Mouse (Mus musculus) limb, embryonic 11.5 days (tissue): ENCODE data around the gene Lclat1. TPM values are rescaled to one million over a fixed set of nuclear protein-coding genes. Genes with fewer than 3 reads are reported as not detected.
A peak's percentile ranks its signal among the peaks of the same experiment; 100 is the strongest.

Experiments
- ATAC-seq: fragments of 200-750 bp; cut with Nextera tagmentation; 2 replicates; pipeline ENCODE4 v1.8.0; 2017; ENCODE audit warnings: low read depth; ENCODE audit not compliant: insufficient number of reproducible peaks, low FRiP score, low TSS enrichment
- DNase-seq: peaks from one replicate; pipeline ENCODE4 v3.0.0-alpha.2; 2015; ENCODE audit warnings: low spot score
- H3K27ac ChIP-seq: fragments of 300-500 bp; sonication (generic); replicated peaks from 2 replicates; pipeline ENCODE4 v1.5.1; 2014; ENCODE audit warnings: low read depth, mild to moderate bottlenecking, low read length
- H3K27me3 ChIP-seq: fragments of 300-500 bp; sonication (generic); 2 replicates; pipeline ENCODE4 v1.6.1; 2014; ENCODE audit warnings: mild to moderate bottlenecking, low read length, mixed read lengths; ENCODE audit not compliant: control insufficient read depth, insufficient read depth
- H3K36me3 ChIP-seq: fragments of 300-500 bp; sonication (generic); 2 replicates; pipeline ENCODE4 v1.6.1; 2014; ENCODE audit warnings: mild to moderate bottlenecking, low read length, moderate library complexity, mixed read lengths; ENCODE audit not compliant: control insufficient read depth, insufficient read depth
- H3K4me1 ChIP-seq: fragments of 300-500 bp; sonication (generic); 2 replicates; pipeline ENCODE4 v1.6.1; 2014; ENCODE audit warnings: low read length, mixed read lengths; ENCODE audit not compliant: control insufficient read depth, insufficient read depth
- H3K4me2 ChIP-seq: fragments of 300-500 bp; sonication (generic); 2 replicates; pipeline ENCODE4 v1.6.1; 2014; ENCODE audit warnings: low read depth, mild to moderate bottlenecking, moderate library complexity; ENCODE audit not compliant: severe bottlenecking
- H3K4me3 ChIP-seq: fragments of 300-500 bp; sonication (generic); 2 replicates; pipeline ENCODE4 v1.5.1; 2014; ENCODE audit warnings: low read depth, low read length
- H3K9ac ChIP-seq: fragments of 300-500 bp; sonication (generic); 2 replicates; pipeline ENCODE4 v1.6.1; 2014; ENCODE audit warnings: mild to moderate bottlenecking, low read length
- H3K9me3 ChIP-seq: fragments of 300-500 bp; sonication (generic); 2 replicates; pipeline ENCODE4 v1.6.1; 2016; ENCODE audit warnings: low read length; ENCODE audit not compliant: control insufficient read depth
- WGBS: fragments of 180-500 bp; shearing (Covaris S2); extraction: QIAGEN DNeasy Blood & Tissue Kit; methylation state at CpG from one replicate; pipeline ENCODE4 v1.1.7; 2014; 5-methylcytosine and 5-hydroxymethylcytosine counted together
- polyA plus RNA-seq: library from polyadenylated mRNA; unstranded; fragments of >200 nt; fragmentation: Nextera tagmentation; extraction: Ambion mirVana; gene quantifications from 2 replicates; pipeline ENCODE4 v1.2.1, GENCODE M21; 2014

Lclat1 gene
- polyA plus RNA-seq, 1 experiment from 2014 or later: 18.5 TPM

DNA sequence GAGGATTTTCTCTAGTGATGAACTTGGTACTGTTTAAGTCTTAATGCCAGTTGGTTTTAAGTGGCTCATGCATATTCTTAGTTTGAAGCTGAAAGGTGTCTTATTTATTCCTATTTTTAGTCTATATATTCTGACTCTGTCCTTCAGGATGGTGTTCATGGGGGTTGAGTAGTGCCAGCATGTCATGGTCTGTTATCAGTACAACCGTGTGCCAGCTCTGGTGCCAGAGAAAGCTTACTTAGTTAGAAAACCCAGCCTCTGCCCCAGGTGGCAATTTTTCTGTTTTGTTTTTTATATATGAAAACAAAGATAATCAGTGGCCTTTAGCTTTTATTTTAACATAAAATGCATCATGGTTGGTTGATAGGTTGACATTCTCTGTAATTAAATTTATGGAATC, 126.2 kb downstream of the Lclat1 start:
- H3K27ac ChIP-seq: no peak overlapping the region
- H3K9ac ChIP-seq: no peak overlapping the region
- DNase-seq (no peak), ATAC-seq (no peak)
- H3K9me3 ChIP-seq: no peaks in the 10 kb centered on the region
- no peaks in the 10 kb centered on the region for H3K27me3 ChIP-seq
- WGBS: 96% methylated on average over 1 of the region's 1 CpGs
- H3K4me1 ChIP-seq: no peaks in the 10 kb centered on the region
- no peak overlapping the region for H3K4me2 ChIP-seq
- no peaks in the 10 kb centered on the region for H3K36me3 ChIP-seq
- no peak overlapping the region for H3K4me3 ChIP-seq

DNA sequence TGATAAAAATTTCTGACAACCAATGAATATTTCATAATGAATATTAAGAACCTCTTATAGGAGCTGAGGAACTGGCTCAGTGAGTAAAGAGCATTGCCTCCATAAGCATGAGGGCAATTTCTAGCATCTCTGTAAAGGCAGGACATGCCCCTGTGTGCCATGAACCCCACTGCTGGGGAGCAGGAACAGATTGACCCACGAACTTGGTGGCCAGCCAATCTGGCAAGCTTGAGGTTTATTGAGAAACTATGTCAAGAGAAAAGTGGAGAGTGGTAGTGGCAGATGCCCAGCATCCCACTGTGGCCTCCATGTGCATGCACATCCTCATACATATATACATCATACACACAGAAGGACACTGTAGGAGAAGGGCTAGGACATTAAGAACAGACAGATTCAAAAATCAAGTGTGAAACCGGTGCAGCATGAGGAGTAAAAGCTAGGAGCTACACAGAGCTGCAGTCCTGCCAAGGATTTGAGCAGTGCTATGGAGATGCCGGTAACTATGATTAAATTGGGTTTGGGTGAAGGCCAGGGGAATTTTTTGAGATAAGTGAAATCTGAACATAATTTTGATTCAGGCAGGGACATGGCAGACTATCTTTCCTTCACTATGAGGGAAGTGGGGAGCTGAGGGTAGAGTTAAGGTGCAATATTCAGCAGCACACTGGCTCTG, 129.5 kb downstream of the Lclat1 start:
- ATAC-seq (no peak), DNase-seq (no peak)
- Histone ChIP-seq H3K27me3 (no peaks in the 10 kb centered on the region), H3K4me2 (no peak overlapping the region), H3K9me3 (no peaks in the 10 kb centered on the region), H3K4me3 (no peak overlapping the region), H3K27ac (no peak overlapping the region), H3K9ac (no peak overlapping the region), H3K4me1 (peaks cover 6% of the 10 kb centered on the region; the same call in 1 of the 2 replicates), H3K36me3 (no peaks in the 10 kb centered on the region)
- WGBS: 83% methylated on average over 3 of the region's 3 CpGs

- no peak overlapping the region for H3K4me3 ChIP-seq
- no peaks in the 10 kb centered on the region for H3K9me3 ChIP-seq
- 97% methylated on average over 5 of the region's 5 CpGs for WGBS
- H3K9ac ChIP-seq: no peak overlapping the region
- H3K27me3 ChIP-seq: no peaks in the 10 kb centered on the region
- ATAC-seq: no peak
- no peaks in the 10 kb centered on the region for H3K36me3 ChIP-seq
- no peak overlapping the region for H3K4me2 ChIP-seq
- H3K4me1 ChIP-seq: peaks cover 6% of the 10 kb centered on the region; the same call in 1 of the 2 replicates
- DNase-seq: no peak
- H3K27ac ChIP-seq: no peak overlapping the region
Observed at GRCm38 (mm10) chr17:73238501-73238900, 130.7 kb downstream of the Lclat1 start.

DNA sequence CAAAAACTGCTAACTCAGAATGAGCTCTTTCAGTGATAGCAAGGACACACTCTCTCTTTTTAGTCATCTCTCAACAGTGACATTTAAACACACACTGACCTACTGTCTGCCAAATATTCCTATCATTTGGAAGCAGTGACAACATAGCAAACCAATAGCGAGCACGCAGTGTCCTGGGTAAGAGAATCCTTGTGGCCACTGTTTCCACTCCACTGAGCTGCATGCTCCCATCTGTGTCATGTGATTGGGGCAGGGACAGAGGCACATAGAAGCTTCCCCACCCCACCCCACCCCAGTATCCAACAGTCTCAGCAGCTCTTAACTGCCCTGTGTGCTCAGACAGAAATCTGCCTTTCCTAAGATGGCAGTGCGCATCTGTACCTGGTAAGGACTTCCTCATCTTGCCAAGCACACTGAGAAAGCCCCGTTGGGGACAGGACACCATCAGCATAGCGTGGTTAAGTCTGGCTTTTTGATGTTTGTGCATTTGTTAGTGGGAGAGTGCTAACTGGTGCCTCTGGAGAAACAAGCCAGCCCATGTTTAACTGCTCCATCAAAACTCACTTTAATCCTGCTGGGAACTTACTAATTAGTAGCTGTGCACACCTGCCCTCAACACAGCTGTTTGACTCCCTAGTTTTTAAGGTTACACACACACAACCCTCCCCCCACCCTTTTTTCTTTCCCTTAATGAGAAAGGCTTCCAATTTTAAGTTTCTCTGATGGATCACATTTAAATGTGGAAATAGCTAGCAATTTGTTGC, 133.5 kb downstream of the Lclat1 start:
- no peak overlapping the region for H3K4me2 ChIP-seq
- ATAC-seq: no peak

DNA sequence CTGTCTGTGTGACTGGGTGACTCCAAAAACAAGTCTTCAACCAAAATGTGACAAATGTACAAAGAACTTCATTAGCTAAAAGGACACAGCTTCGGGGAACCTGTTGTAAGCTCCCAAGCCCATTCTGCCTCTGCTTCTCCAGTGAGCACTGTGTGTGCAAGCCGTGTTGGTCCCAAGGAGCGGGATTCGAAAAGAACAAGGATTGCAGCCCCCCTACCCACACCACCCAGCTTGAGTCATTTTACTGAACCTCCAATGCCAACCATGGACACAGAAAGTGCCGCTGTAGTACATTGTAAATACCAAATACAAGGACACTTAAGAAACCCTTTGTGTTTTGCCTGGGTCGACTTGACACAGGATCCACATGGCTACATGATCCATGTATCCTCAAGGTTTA, 135.9 kb downstream of the Lclat1 start:
- Histone ChIP-seq H3K27me3 (no peaks in the 10 kb centered on the region), H3K36me3 (no peaks in the 10 kb centered on the region), H3K9ac (no peak overlapping the region), H3K27ac (no peak overlapping the region), H3K4me2 (no peak overlapping the region), H3K4me1 (peaks cover 6% of the 10 kb centered on the region; the same call in 1 of the 2 replicates), H3K9me3 (no peaks in the 10 kb centered on the region), H3K4me3 (no peak overlapping the region)
- WGBS: 95% methylated on average over 6 of the region's 6 CpGs
- DNase-seq (no peak), ATAC-seq (no peak)

More for the DNA sequence above, 133.5 kb downstream of the Lclat1 start:
- no peaks in the 10 kb centered on the region for H3K36me3 ChIP-seq
- H3K9me3 ChIP-seq: no peaks in the 10 kb centered on the region
- H3K27ac ChIP-seq: 0 out of 2 replicates have a peak overlapping the region, but pooled peaks have one; percentile 21
- peaks cover 6% of the 10 kb centered on the region; the same call in 1 of the 2 replicates for H3K4me1 ChIP-seq
- H3K4me3 ChIP-seq: no peak overlapping the region
- no peak for DNase-seq
- H3K27me3 ChIP-seq: no peaks in the 10 kb centered on the region
- 60% methylated on average over 5 of the region's 5 CpGs for WGBS
- H3K9ac ChIP-seq: no peak overlapping the region

DNA sequence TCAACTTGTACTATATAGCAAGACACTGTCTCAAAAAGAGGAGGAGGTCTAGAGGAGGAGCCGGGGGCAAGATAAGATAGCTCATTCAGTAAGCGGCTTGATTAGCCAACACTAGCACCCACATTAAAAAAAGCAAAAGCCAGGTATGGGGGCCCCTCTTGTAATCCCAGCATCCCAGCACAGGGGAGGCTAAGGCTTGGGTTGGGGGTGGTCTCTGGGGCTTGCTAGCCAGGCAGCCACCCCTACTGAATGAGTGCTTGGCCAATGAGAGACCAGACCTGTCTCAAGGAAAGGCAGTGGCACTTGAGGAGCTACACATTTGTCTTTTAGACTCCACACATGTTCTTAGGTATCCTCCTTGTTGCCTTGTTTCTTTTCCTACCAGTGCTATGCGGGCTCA, 136.8 kb downstream of the Lclat1 start:
- WGBS: 89% methylated on average over 3 of the region's 3 CpGs
- no peak for ATAC-seq

DNA sequence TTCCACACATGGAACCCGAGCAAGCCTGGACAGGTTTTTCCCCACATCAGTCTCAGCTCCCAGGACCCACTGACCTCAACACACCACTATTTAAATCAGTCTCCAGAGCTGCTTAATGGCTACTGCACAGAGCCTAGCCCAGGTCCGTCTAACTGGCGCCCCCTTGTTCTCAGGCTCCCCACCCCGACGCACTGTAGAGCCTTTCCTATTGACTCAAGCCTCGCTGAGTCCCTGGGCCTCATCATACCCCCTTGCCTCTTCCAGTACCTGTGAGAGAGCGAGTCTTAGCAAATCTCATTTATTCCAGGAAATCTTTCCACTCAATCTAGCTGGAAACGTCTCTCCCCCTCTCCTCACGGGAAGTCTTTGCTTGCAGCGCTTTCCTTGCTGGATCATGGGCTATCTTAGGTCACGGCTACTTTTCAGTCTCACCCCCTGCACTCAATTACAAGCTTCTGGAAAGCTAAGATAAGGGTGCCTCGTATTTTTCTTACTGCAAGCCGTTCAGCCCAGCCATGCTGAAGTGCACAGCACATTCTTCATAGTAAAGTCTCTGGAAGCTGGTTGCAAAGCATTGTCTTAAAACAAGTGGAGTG, 137.4 kb downstream of the Lclat1 start:
- no peak overlapping the region for H3K27ac ChIP-seq
- 75% methylated on average over 13 of the region's 13 CpGs for WGBS
- no peak for ATAC-seq

More for the DNA sequence above, 136.8 kb downstream of the Lclat1 start:
- Histone ChIP-seq H3K9ac (no peak overlapping the region), H3K4me2 (no peak overlapping the region), H3K36me3 (no peaks in the 10 kb centered on the region), H3K27ac (no peak overlapping the region), H3K9me3 (no peaks in the 10 kb centered on the region), H3K4me1 (peaks cover 6% of the 10 kb centered on the region; the same call in 1 of the 2 replicates), H3K27me3 (no peaks in the 10 kb centered on the region), H3K4me3 (no peak overlapping the region)
- no peak for DNase-seq

DNA sequence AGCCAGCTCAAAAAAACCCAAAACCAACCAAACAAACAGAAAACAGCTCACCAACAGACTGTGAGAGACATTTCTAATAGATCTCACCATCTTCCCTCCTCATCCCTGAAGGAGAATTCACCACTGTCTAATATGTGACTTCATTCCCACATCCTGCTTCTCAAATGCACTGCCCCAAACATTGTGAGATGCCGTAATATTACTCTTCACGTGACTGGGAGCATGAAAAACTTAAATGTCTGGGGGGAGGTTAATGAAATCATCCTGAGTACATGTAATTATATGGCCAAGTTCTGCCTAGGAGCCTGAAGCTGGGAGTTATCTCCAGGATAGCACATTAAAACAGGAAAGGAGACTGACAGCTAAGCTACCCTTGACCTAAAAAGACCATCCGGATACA, 138.3 kb downstream of the Lclat1 start:
- WGBS: 87% methylated on average over 3 of the region's 3 CpGs
- no peak overlapping the region for H3K9ac ChIP-seq
- no peak for DNase-seq
- H3K4me3 ChIP-seq: no peak overlapping the region
- peaks cover 5% of the 10 kb centered on the region; the same call in 1 of the 2 replicates for H3K4me1 ChIP-seq
- ATAC-seq: no peak
- H3K9me3 ChIP-seq: no peaks in the 10 kb centered on the region
- H3K27ac ChIP-seq: no peak overlapping the region
- no peak overlapping the region for H3K4me2 ChIP-seq
- no peaks in the 10 kb centered on the region for H3K27me3 ChIP-seq
- no peaks in the 10 kb centered on the region for H3K36me3 ChIP-seq

More for the DNA sequence above, 137.4 kb downstream of the Lclat1 start:
- H3K4me2 ChIP-seq: no peak overlapping the region
- no peaks in the 10 kb centered on the region for H3K27me3 ChIP-seq
- DNase-seq: no peak
- H3K9ac ChIP-seq: no peak overlapping the region
- H3K9me3 ChIP-seq: no peaks in the 10 kb centered on the region
- no peaks in the 10 kb centered on the region for H3K36me3 ChIP-seq
- H3K4me3 ChIP-seq: no peak overlapping the region
- H3K4me1 ChIP-seq: peaks cover 6% of the 10 kb centered on the region; the same call in 1 of the 2 replicates
